Mouse (Mus musculus): ENCODE measurements around the gene Ccdc171. TPM values are rescaled to one million over a fixed set of nuclear protein-coding genes. Genes with fewer than 3 reads are reported as not detected.
"Not testable (repeated sequence)": the region's sequence is repeated elsewhere in the genome, so short reads cannot be mapped to it uniquely, and the experiment has no call there.

Ccdc171 gene
- polyA plus RNA-seq, 1 experiment from 2014 or later = 6.5 TPM

GRCm38 (mm10) chr4:83527921-83528320 is 2.6 kb downstream of the Ccdc171 start:
- peaks cover 4% of the 10 kb centered on the region; the same call in 1 of the 2 replicates for H3K4me1 ChIP-seq (ENCODE audit: control insufficient read depth, insufficient read depth, low read length)
- no peak overlapping the region for H3K4me2 ChIP-seq (replicated peaks; ENCODE audit: low read depth, low read length)
- no peak overlapping the region for H3K9ac ChIP-seq (replicated peaks; ENCODE audit: low read depth, low read length)
- no peaks in the 10 kb centered on the region for H3K27me3 ChIP-seq (ENCODE audit: control insufficient read depth, insufficient read depth, low read length)
- no peak overlapping the region for H3K4me3 ChIP-seq (ENCODE audit: low read depth, low read length)
- ATAC-seq (ENCODE audit: insufficient number of reproducible peaks, insufficient read depth, low FRiP score, low read depth) = no peak
- no peaks in the 10 kb centered on the region for H3K36me3 ChIP-seq (ENCODE audit: control insufficient read depth, insufficient read depth, low read length)
- H3K27ac ChIP-seq (ENCODE audit: low read length) = no peak overlapping the region
- no peaks in the 10 kb centered on the region for H3K9me3 ChIP-seq (ENCODE audit: control insufficient read depth, low read depth, low read length)

- not testable (repeated sequence) for H3K27ac ChIP-seq (ENCODE audit: low read length); H3K36me3 ChIP-seq (ENCODE audit: control insufficient read depth, insufficient read depth, low read length); H3K4me3 ChIP-seq (ENCODE audit: low read depth, low read length); H3K4me2 ChIP-seq (replicated peaks; ENCODE audit: low read depth, low read length); H3K9ac ChIP-seq (replicated peaks; ENCODE audit: low read depth, low read length); H3K4me1 ChIP-seq (ENCODE audit: control insufficient read depth, insufficient read depth, low read length); H3K27me3 ChIP-seq (ENCODE audit: control insufficient read depth, insufficient read depth, low read length); ATAC-seq (ENCODE audit: insufficient number of reproducible peaks, insufficient read depth, low FRiP score, low read depth); H3K9me3 ChIP-seq (ENCODE audit: control insufficient read depth, low read depth, low read length)
- 90% methylated on average over 4 of the region's 4 CpGs for WGBS
Observed at GRCm38 (mm10) chr4:83530060-83530459, 4.7 kb downstream of the Ccdc171 start.

- WGBS = 86% methylated on average over 9 of the region's 9 CpGs
- ATAC-seq (ENCODE audit: insufficient number of reproducible peaks, insufficient read depth, low FRiP score, low read depth) = no peak
- H3K27ac ChIP-seq (ENCODE audit: low read length) = no peak overlapping the region
- no peaks in the 10 kb centered on the region for H3K9me3 ChIP-seq (ENCODE audit: control insufficient read depth, low read depth, low read length)
- H3K4me2 ChIP-seq (replicated peaks; ENCODE audit: low read depth, low read length) = no peak overlapping the region
- H3K4me3 ChIP-seq (ENCODE audit: low read depth, low read length) = no peak overlapping the region
- no peaks in the 10 kb centered on the region for H3K36me3 ChIP-seq (ENCODE audit: control insufficient read depth, insufficient read depth, low read length)
- no peak overlapping the region for H3K9ac ChIP-seq (replicated peaks; ENCODE audit: low read depth, low read length)
- H3K27me3 ChIP-seq (ENCODE audit: control insufficient read depth, insufficient read depth, low read length) = no peaks in the 10 kb centered on the region
- no peaks in the 10 kb centered on the region for H3K4me1 ChIP-seq (ENCODE audit: control insufficient read depth, insufficient read depth, low read length)
Observed at GRCm38 (mm10) chr4:83533168-83533911, 8.0 kb downstream of the Ccdc171 start.

- 62% methylated on average over 7 of the region's 7 CpGs for WGBS
- no peaks in the 10 kb centered on the region for H3K4me1 ChIP-seq (ENCODE audit: control insufficient read depth, insufficient read depth, low read length)
Observed at GRCm38 (mm10) chr4:83534024-83534423, 8.7 kb downstream of the Ccdc171 start.

GRCm38 (mm10) chr4:83549501-83549900 is 24.2 kb downstream of the Ccdc171 start:
- 48% methylated on average over 18 of the region's 18 CpGs for WGBS
- no peak overlapping the region for H3K4me3 ChIP-seq (ENCODE audit: low read depth, low read length)
- no peak overlapping the region for H3K27ac ChIP-seq (ENCODE audit: low read length)
- H3K9me3 ChIP-seq (ENCODE audit: control insufficient read depth, low read depth, low read length) = no peaks in the 10 kb centered on the region
- no peaks in the 10 kb centered on the region for H3K27me3 ChIP-seq (ENCODE audit: control insufficient read depth, insufficient read depth, low read length)
- peak overlapping the region; percentile 20; the same call in 1 of the 2 replicates for H3K4me2 ChIP-seq (replicated peaks; ENCODE audit: low read depth, low read length)
- no peaks in the 10 kb centered on the region for H3K36me3 ChIP-seq (ENCODE audit: control insufficient read depth, insufficient read depth, low read length)
- no peaks in the 10 kb centered on the region for H3K4me1 ChIP-seq (ENCODE audit: control insufficient read depth, insufficient read depth, low read length)
- H3K9ac ChIP-seq (replicated peaks; ENCODE audit: low read depth, low read length) = no peak overlapping the region; the same call in 1 of the 2 replicates
- ATAC-seq (ENCODE audit: insufficient number of reproducible peaks, insufficient read depth, low FRiP score, low read depth) = no peak

More at GRCm38 (mm10) chr4:83534024-83534423, 8.7 kb downstream of the Ccdc171 start:
- no peak overlapping the region for H3K27ac ChIP-seq (ENCODE audit: low read length)
- no peak overlapping the region for H3K9ac ChIP-seq (replicated peaks; ENCODE audit: low read depth, low read length)
- H3K4me2 ChIP-seq (replicated peaks; ENCODE audit: low read depth, low read length) = no peak overlapping the region
- H3K4me3 ChIP-seq (ENCODE audit: low read depth, low read length) = no peak overlapping the region
- no peak for ATAC-seq (ENCODE audit: insufficient number of reproducible peaks, insufficient read depth, low FRiP score, low read depth)
- H3K36me3 ChIP-seq (ENCODE audit: control insufficient read depth, insufficient read depth, low read length) = no peaks in the 10 kb centered on the region
- no peaks in the 10 kb centered on the region for H3K9me3 ChIP-seq (ENCODE audit: control insufficient read depth, low read depth, low read length)
- H3K27me3 ChIP-seq (ENCODE audit: control insufficient read depth, insufficient read depth, low read length) = no peaks in the 10 kb centered on the region

- H3K4me2 ChIP-seq (replicated peaks; ENCODE audit: low read depth, low read length) = peak overlapping the region; percentile 15; the same call in 1 of the 2 replicates
- no peaks in the 10 kb centered on the region for H3K36me3 ChIP-seq (ENCODE audit: control insufficient read depth, insufficient read depth, low read length)
- H3K4me3 ChIP-seq (ENCODE audit: low read depth, low read length) = no peak overlapping the region
- H3K4me1 ChIP-seq (ENCODE audit: control insufficient read depth, insufficient read depth, low read length) = 0 out of 2 replicates have a peak, but pooled peaks cover 4% of the 10 kb centered on the region
- ATAC-seq (ENCODE audit: insufficient number of reproducible peaks, insufficient read depth, low FRiP score, low read depth) = peak; percentile 42; the same call in 1 of the 2 replicates
- no peak overlapping the region for H3K9ac ChIP-seq (replicated peaks; ENCODE audit: low read depth, low read length)
- 24% methylated on average over 13 of the region's 13 CpGs for WGBS
- H3K27me3 ChIP-seq (ENCODE audit: control insufficient read depth, insufficient read depth, low read length) = no peaks in the 10 kb centered on the region
- no peak overlapping the region for H3K27ac ChIP-seq (ENCODE audit: low read length)
- no peaks in the 10 kb centered on the region for H3K9me3 ChIP-seq (ENCODE audit: control insufficient read depth, low read depth, low read length)
Observed at GRCm38 (mm10) chr4:83567190-83568113, 42.1 kb downstream of the Ccdc171 start.

GRCm38 (mm10) chr4:83568145-83568544 is 42.8 kb downstream of the Ccdc171 start:
- not testable (repeated sequence) for H3K27me3 ChIP-seq (ENCODE audit: control insufficient read depth, insufficient read depth, low read length); H3K36me3 ChIP-seq (ENCODE audit: control insufficient read depth, insufficient read depth, low read length); H3K9me3 ChIP-seq (ENCODE audit: control insufficient read depth, low read depth, low read length); H3K4me1 ChIP-seq (ENCODE audit: control insufficient read depth, insufficient read depth, low read length); H3K4me3 ChIP-seq (ENCODE audit: low read depth, low read length); H3K9ac ChIP-seq (replicated peaks; ENCODE audit: low read depth, low read length); H3K27ac ChIP-seq (ENCODE audit: low read length)
- H3K4me2 ChIP-seq (replicated peaks; ENCODE audit: low read depth, low read length) = peak overlapping the region; percentile 15
- 5% methylated on average over 9 of the region's 9 CpGs for WGBS
- 0 out of 2 replicates have a peak, but pooled peaks have one; percentile 37 for ATAC-seq (ENCODE audit: insufficient number of reproducible peaks, insufficient read depth, low FRiP score, low read depth)

- no peak overlapping the region for H3K4me3 ChIP-seq (ENCODE audit: low read depth, low read length)
- H3K27ac ChIP-seq (ENCODE audit: low read length) = no peak overlapping the region
- no peaks in the 10 kb centered on the region for H3K27me3 ChIP-seq (ENCODE audit: control insufficient read depth, insufficient read depth, low read length)
- 62% methylated on average over 6 of the region's 6 CpGs for WGBS
- no peak overlapping the region for H3K4me2 ChIP-seq (replicated peaks; ENCODE audit: low read depth, low read length)
- ATAC-seq (ENCODE audit: insufficient number of reproducible peaks, insufficient read depth, low FRiP score, low read depth) = no peak
- 0 out of 2 replicates have a peak, but pooled peaks cover 4% of the 10 kb centered on the region for H3K4me1 ChIP-seq (ENCODE audit: control insufficient read depth, insufficient read depth, low read length)
- H3K9me3 ChIP-seq (ENCODE audit: control insufficient read depth, low read depth, low read length) = no peaks in the 10 kb centered on the region
- H3K9ac ChIP-seq (replicated peaks; ENCODE audit: low read depth, low read length) = no peak overlapping the region
- no peaks in the 10 kb centered on the region for H3K36me3 ChIP-seq (ENCODE audit: control insufficient read depth, insufficient read depth, low read length)
Observed at GRCm38 (mm10) chr4:83570569-83570968, 45.2 kb downstream of the Ccdc171 start.

Data from stomach, embryonic 14.5 days (tissue).